Mouse (Mus musculus) splenic B cell, adult 2 months (primary cell): Measurements from ENCODE around the gene Gm17359.
"Not testable (repeated sequence)": the region's sequence is repeated elsewhere in the genome, so short reads cannot be mapped to it uniquely, and the experiment has no call there.

Source experiments
- DNase-seq: peaks from one replicate; pipeline ENCODE4 v3.0.0-alpha.2; 2011; ENCODE audit warnings: low read depth, low spot score
- H3K27me3 ChIP-seq: 2 replicates; pipeline ENCODE4 v1.6.1; 2012; ENCODE audit warnings: mild to moderate bottlenecking, low read length, moderate library complexity, mixed read lengths; ENCODE audit not compliant: control insufficient read depth, poor library complexity, insufficient read depth, severe bottlenecking
- H3K36me3 ChIP-seq: 2 replicates; pipeline ENCODE4 v1.6.1; 2012; ENCODE audit warnings: mild to moderate bottlenecking, low read length, moderate library complexity, mixed read lengths; ENCODE audit not compliant: control insufficient read depth, poor library complexity, insufficient read depth, severe bottlenecking

The Gm17359 gene

GRCm38 (mm10) chr3:79415929-79416328 is 79.5 kb downstream of the Gm17359 start:
- H3K27me3 ChIP-seq = no peaks in the 10 kb centered on the region
- no peak for DNase-seq
- H3K36me3 ChIP-seq = no peaks in the 10 kb centered on the region

- Histone ChIP-seq H3K36me3 (no peaks in the 10 kb centered on the region), H3K27me3 (no peaks in the 10 kb centered on the region)
- no peak for DNase-seq
These were observed 80.7 kb downstream of the Gm17359 start for GRCm38 (mm10) chr3:79416944-79417680.

- Histone ChIP-seq H3K36me3 (no peaks in the 10 kb centered on the region), H3K27me3 (no peaks in the 10 kb centered on the region)
- no peak for DNase-seq
These were observed 82.5 kb downstream of the Gm17359 start for GRCm38 (mm10) chr3:79418921-79419320.

DNA sequence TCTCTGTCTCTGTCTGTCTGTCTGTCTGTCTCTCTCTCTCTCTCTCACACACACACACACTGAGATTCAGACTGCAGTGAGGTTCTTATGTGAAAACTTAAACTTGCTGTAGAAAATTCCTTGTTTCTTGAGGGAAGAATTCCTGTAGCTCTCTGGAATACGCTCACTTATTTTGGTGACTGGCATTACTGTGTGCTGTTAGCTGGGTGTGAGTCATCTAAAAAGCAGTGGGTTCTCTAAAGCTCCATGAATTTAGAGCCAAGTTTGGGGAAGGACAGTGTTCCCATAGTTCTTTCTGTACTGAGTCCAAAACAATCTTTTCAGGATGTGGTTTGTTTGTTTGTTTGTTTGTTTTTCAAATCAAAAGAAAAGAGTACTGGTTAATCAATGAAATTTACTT is 89.0 kb downstream of the Gm17359 start:
- no peaks in the 10 kb centered on the region for H3K36me3 ChIP-seq
- DNase-seq = no peak
- H3K27me3 ChIP-seq = no peaks in the 10 kb centered on the region

- Histone ChIP-seq H3K36me3 (no peaks in the 10 kb centered on the region), H3K27me3 (no peaks in the 10 kb centered on the region)
- no peak for DNase-seq
These were observed 97.1 kb downstream of the Gm17359 start for GRCm38 (mm10) chr3:79433593-79433992.

GRCm38 (mm10) chr3:79434436-79434835 is 98.0 kb downstream of the Gm17359 start:
- H3K27me3 ChIP-seq = no peaks in the 10 kb centered on the region
- H3K36me3 ChIP-seq = no peaks in the 10 kb centered on the region
- DNase-seq = no peak

DNA sequence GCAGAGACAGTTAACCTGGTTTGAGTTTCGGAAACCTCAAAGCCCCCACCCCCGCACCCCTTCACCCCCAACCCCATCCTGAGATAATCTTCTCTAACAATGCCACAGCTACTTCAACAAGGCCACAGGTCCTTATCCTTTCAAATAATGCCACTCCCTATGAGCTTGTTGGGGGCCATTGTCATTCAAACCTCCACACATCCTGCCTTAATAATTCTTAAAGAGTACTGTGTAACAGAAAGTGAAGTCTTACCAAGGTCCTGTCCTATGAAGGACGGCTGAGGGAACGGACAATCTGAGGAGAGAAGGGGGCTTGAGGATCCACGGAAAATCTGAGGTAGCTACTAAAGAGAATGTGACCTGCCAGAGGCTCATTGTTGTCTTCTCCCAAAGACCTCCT is 98.5 kb downstream of the Gm17359 start:
- Histone ChIP-seq H3K27me3 (no peaks in the 10 kb centered on the region), H3K36me3 (no peaks in the 10 kb centered on the region)
- DNase-seq = no peak

DNA sequence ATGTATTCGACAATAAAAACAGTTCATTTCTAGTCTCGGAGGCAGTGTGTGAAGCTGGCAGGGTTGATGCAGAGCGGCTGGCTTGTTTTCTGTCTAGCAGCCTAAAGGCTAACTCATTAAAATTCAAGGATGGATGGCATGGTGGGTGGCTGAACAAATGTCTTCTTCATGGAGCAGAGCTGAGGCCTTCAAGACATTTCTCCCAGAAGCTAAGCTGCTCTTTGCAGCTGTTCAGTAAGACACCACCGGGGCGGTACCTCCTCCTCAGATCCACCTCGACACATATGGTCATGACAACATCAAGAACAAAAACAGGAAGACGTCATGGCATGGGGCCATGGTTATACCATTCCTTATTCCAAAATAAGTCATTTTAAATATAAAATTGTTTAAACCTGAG is 99.7 kb downstream of the Gm17359 start:
- Histone ChIP-seq H3K36me3 (no peaks in the 10 kb centered on the region), H3K27me3 (no peaks in the 10 kb centered on the region)
- no peak for DNase-seq

- DNase-seq = no peak
- no peaks in the 10 kb centered on the region for H3K36me3 ChIP-seq
- H3K27me3 ChIP-seq = no peaks in the 10 kb centered on the region
These were observed 101.8 kb downstream of the Gm17359 start for GRCm38 (mm10) chr3:79438276-79438675.

- no peaks in the 10 kb centered on the region for H3K36me3 ChIP-seq
- DNase-seq = no peak
- no peaks in the 10 kb centered on the region for H3K27me3 ChIP-seq
These were observed 104.6 kb downstream of the Gm17359 start for GRCm38 (mm10) chr3:79440976-79441491.

GRCm38 (mm10) chr3:79443850-79444249 is 107.4 kb downstream of the Gm17359 start:
- Histone ChIP-seq H3K36me3 (no peaks in the 10 kb centered on the region), H3K27me3 (no peaks in the 10 kb centered on the region)
- no peak for DNase-seq

DNA sequence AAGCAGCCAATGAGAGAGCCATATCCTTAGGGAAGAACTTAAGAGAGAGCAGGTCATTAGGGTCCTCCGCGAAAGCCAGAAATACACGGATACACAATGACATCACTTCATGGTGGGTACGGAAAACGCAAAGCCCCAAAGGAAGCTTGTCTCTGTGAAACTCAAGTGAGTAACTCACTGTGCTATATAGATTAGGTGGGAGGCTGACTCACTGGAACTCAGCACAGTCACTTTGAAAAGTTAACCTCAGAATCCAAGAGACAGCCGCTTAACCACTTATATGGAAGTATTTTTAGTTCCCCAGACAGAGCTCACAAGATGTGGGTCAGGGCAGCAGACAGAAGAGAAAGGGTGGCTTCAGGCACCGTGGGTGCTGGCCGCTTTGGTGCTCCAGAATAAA is 108.6 kb downstream of the Gm17359 start:
- DNase-seq = no peak
- Histone ChIP-seq H3K36me3 (no peaks in the 10 kb centered on the region), H3K27me3 (no peaks in the 10 kb centered on the region)

GRCm38 (mm10) chr3:79446124-79446523 is 109.7 kb downstream of the Gm17359 start:
- DNase-seq = no peak
- Histone ChIP-seq H3K27me3 (no peaks in the 10 kb centered on the region), H3K36me3 (no peaks in the 10 kb centered on the region)

- DNase-seq = not testable (repeated sequence)
These were observed 110.2 kb downstream of the Gm17359 start for GRCm38 (mm10) chr3:79446648-79447047.

GRCm38 (mm10) chr3:79448421-79448820 is 112.0 kb downstream of the Gm17359 start:
- H3K27me3 ChIP-seq = no peaks in the 10 kb centered on the region
- no peak for DNase-seq
- no peaks in the 10 kb centered on the region for H3K36me3 ChIP-seq

More at GRCm38 (mm10) chr3:79446648-79447047, 110.2 kb downstream of the Gm17359 start:
- not testable (repeated sequence) for H3K36me3 ChIP-seq, H3K27me3 ChIP-seq

- no peaks in the 10 kb centered on the region for H3K27me3 ChIP-seq
- no peak for DNase-seq
- no peaks in the 10 kb centered on the region for H3K36me3 ChIP-seq
These were observed 112.9 kb downstream of the Gm17359 start for GRCm38 (mm10) chr3:79449361-79449760.
